Mouse (Mus musculus): Measurements from ENCODE around the gene Pacrg. TPM values are rescaled to one million over a fixed set of nuclear protein-coding genes. Genes with fewer than 3 reads are reported as not detected.

Gene Pacrg
- polyA plus RNA-seq, 1 experiment from 2014 or later: 0.57 TPM

GRCm38 (mm10) chr17:10449800-10450299 lies 390.3 kb downstream of the Pacrg start:
- no peaks in the 10 kb centered on the region for H3K9me3 ChIP-seq (ENCODE audit: control insufficient read depth)
- no peak overlapping the region for H3K4me3 ChIP-seq (ENCODE audit: low read depth, low read length)
- H3K9ac ChIP-seq (ENCODE audit: low read depth, low read length): no peak overlapping the region
- H3K4me1 ChIP-seq (replicated peaks; ENCODE audit: control insufficient read depth, insufficient read depth, low read length): no peaks in the 10 kb centered on the region
- H3K4me2 ChIP-seq (replicated peaks; ENCODE audit: low read depth): no peak overlapping the region
- ATAC-seq: no peak
- TF ChIP-seq CTCF (IDR thresholded peaks at IDR 0.05; ENCODE audit: low read depth): no peak
- no peak overlapping the region for H3K27ac ChIP-seq (ENCODE audit: low read depth, low read length)
- H3K27me3 ChIP-seq (replicated peaks; ENCODE audit: control insufficient read depth, insufficient read depth, low read length): no peaks in the 10 kb centered on the region
- H3K36me3 ChIP-seq (ENCODE audit: control insufficient read depth, insufficient read depth): no peaks in the 10 kb centered on the region
- 84% methylated on average over 14 of the region's 14 CpGs for WGBS

- TF ChIP-seq CTCF (IDR thresholded peaks at IDR 0.05; ENCODE audit: low read depth): no peak
- Histone ChIP-seq H3K9me3 (ENCODE audit: control insufficient read depth) (no peaks in the 10 kb centered on the region), H3K4me2 (replicated peaks; ENCODE audit: low read depth) (no peak overlapping the region), H3K36me3 (ENCODE audit: control insufficient read depth, insufficient read depth) (no peaks in the 10 kb centered on the region), H3K4me3 (ENCODE audit: low read depth, low read length) (no peak overlapping the region), H3K27ac (ENCODE audit: low read depth, low read length) (no peak overlapping the region), H3K27me3 (replicated peaks; ENCODE audit: control insufficient read depth, insufficient read depth, low read length) (no peaks in the 10 kb centered on the region), H3K9ac (ENCODE audit: low read depth, low read length) (no peak overlapping the region), H3K4me1 (replicated peaks; ENCODE audit: control insufficient read depth, insufficient read depth, low read length) (no peaks in the 10 kb centered on the region)
- no peak for ATAC-seq
- WGBS: 55% methylated on average over 5 of the region's 5 CpGs
These were observed 391.7 kb downstream of the Pacrg start for GRCm38 (mm10) chr17:10448417-10448816.

GRCm38 (mm10) chr17:10441501-10442111 lies 398.5 kb downstream of the Pacrg start:
- no peak overlapping the region for H3K4me2 ChIP-seq (replicated peaks; ENCODE audit: low read depth)
- no peak overlapping the region for H3K27ac ChIP-seq (ENCODE audit: low read depth, low read length)
- 59% methylated on average over 16 of the region's 16 CpGs for WGBS
- no peak overlapping the region for H3K4me3 ChIP-seq (ENCODE audit: low read depth, low read length)
- no peak for ATAC-seq
- H3K4me1 ChIP-seq (replicated peaks; ENCODE audit: control insufficient read depth, insufficient read depth, low read length): no peaks in the 10 kb centered on the region
- H3K27me3 ChIP-seq (replicated peaks; ENCODE audit: control insufficient read depth, insufficient read depth, low read length): no peaks in the 10 kb centered on the region; the same call in 1 of the 2 replicates
- H3K9ac ChIP-seq (ENCODE audit: low read depth, low read length): no peak overlapping the region
- TF ChIP-seq CTCF (IDR thresholded peaks at IDR 0.05; ENCODE audit: low read depth): no peak
- H3K36me3 ChIP-seq (ENCODE audit: control insufficient read depth, insufficient read depth): no peaks in the 10 kb centered on the region
- no peaks in the 10 kb centered on the region for H3K9me3 ChIP-seq (ENCODE audit: control insufficient read depth)

- Histone ChIP-seq H3K4me3 (ENCODE audit: low read depth, low read length) (no peak overlapping the region), H3K4me2 (replicated peaks; ENCODE audit: low read depth) (no peak overlapping the region), H3K9me3 (ENCODE audit: control insufficient read depth) (no peaks in the 10 kb centered on the region), H3K9ac (ENCODE audit: low read depth, low read length) (no peak overlapping the region), H3K4me1 (replicated peaks; ENCODE audit: control insufficient read depth, insufficient read depth, low read length) (no peaks in the 10 kb centered on the region), H3K36me3 (ENCODE audit: control insufficient read depth, insufficient read depth) (no peaks in the 10 kb centered on the region), H3K27me3 (replicated peaks; ENCODE audit: control insufficient read depth, insufficient read depth, low read length) (no peaks in the 10 kb centered on the region; the same call in 1 of the 2 replicates), H3K27ac (ENCODE audit: low read depth, low read length) (no peak overlapping the region)
- no peak for ATAC-seq
- no peak for TF ChIP-seq CTCF (IDR thresholded peaks at IDR 0.05; ENCODE audit: low read depth)
- WGBS: 86% methylated on average over 3 of the region's 3 CpGs
These were observed 399.1 kb downstream of the Pacrg start for GRCm38 (mm10) chr17:10440961-10441360.

GRCm38 (mm10) chr17:10439815-10440214 lies 400.3 kb downstream of the Pacrg start:
- H3K4me2 ChIP-seq (replicated peaks; ENCODE audit: low read depth): no peak overlapping the region
- H3K4me3 ChIP-seq (ENCODE audit: low read depth, low read length): no peak overlapping the region
- H3K36me3 ChIP-seq (ENCODE audit: control insufficient read depth, insufficient read depth): no peaks in the 10 kb centered on the region
- TF ChIP-seq CTCF (IDR thresholded peaks at IDR 0.05; ENCODE audit: low read depth): no peak
- no peaks in the 10 kb centered on the region for H3K4me1 ChIP-seq (replicated peaks; ENCODE audit: control insufficient read depth, insufficient read depth, low read length)
- no peak overlapping the region for H3K27ac ChIP-seq (ENCODE audit: low read depth, low read length)
- no peak overlapping the region for H3K9ac ChIP-seq (ENCODE audit: low read depth, low read length)
- H3K27me3 ChIP-seq (replicated peaks; ENCODE audit: control insufficient read depth, insufficient read depth, low read length): no peaks in the 10 kb centered on the region; the same call in 1 of the 2 replicates
- WGBS: 82% methylated on average over 8 of the region's 8 CpGs
- ATAC-seq: no peak
- H3K9me3 ChIP-seq (ENCODE audit: control insufficient read depth): no peaks in the 10 kb centered on the region

GRCm38 (mm10) chr17:10434867-10435266 lies 405.2 kb downstream of the Pacrg start:
- no peak overlapping the region for H3K9ac ChIP-seq (ENCODE audit: low read depth, low read length)
- no peak for TF ChIP-seq CTCF (IDR thresholded peaks at IDR 0.05; ENCODE audit: low read depth)
- WGBS: 44% methylated on average over 1 of the region's 1 CpGs
- no peak for ATAC-seq
- no peak overlapping the region for H3K27ac ChIP-seq (ENCODE audit: low read depth, low read length)
- H3K36me3 ChIP-seq (ENCODE audit: control insufficient read depth, insufficient read depth): no peaks in the 10 kb centered on the region
- H3K4me2 ChIP-seq (replicated peaks; ENCODE audit: low read depth): no peak overlapping the region
- no peaks in the 10 kb centered on the region for H3K9me3 ChIP-seq (ENCODE audit: control insufficient read depth)
- no peaks in the 10 kb centered on the region for H3K4me1 ChIP-seq (replicated peaks; ENCODE audit: control insufficient read depth, insufficient read depth, low read length)
- no peaks in the 10 kb centered on the region; the same call in 1 of the 2 replicates for H3K27me3 ChIP-seq (replicated peaks; ENCODE audit: control insufficient read depth, insufficient read depth, low read length)
- H3K4me3 ChIP-seq (ENCODE audit: low read depth, low read length): no peak overlapping the region
